Mouse (Mus musculus): ENCODE data around the gene Hamp. TPM values are rescaled to one million over a fixed set of nuclear protein-coding genes. Genes with fewer than 3 reads are reported as not detected.

The Hamp gene
- 0.82 TPM in 1 of 2 replicates, not detected in the other for polyA plus RNA-seq (2012; rRNA removed)

- DNase-seq (ENCODE audit: low read depth in 1 of 2, low spot score in 2 of 2): no peak
- H3K4me3 ChIP-seq (ENCODE audit: extremely low read depth, insufficient read depth, insufficient read length): no peak within 1 kb of the TSS
- TF ChIP-seq CTCF (IDR thresholded peaks at IDR 0.05; ENCODE audit: extremely low read depth, insufficient read depth, insufficient read length, insufficient replicate concordance) (no peak), POLR2A (IDR thresholded peaks at IDR 0.05; ENCODE audit: low read depth, low read length) (no peak)
- H3K27me3 ChIP-seq (ENCODE audit: control insufficient read depth, insufficient read depth, low read length): no peaks in the 10 kb centered on the region
- no peaks in the 10 kb centered on the region for H3K4me1 ChIP-seq (ENCODE audit: control insufficient read depth, insufficient read depth, insufficient read length)
- 80% methylated on average over 9 of the region's 9 CpGs for WGBS
- H3K36me3 ChIP-seq (ENCODE audit: control insufficient read depth, insufficient read depth, low read length): peaks cover 9% of the 10 kb centered on the region
- H3K27ac ChIP-seq (ENCODE audit: insufficient read depth, low read length): no peak within 1 kb of the TSS
Observed at GRCm38 (mm10) chr7:30943909-30944635, at the start of gene Hamp. Gene Hamp (minus strand): TSS chr7:30944032.

DNA sequence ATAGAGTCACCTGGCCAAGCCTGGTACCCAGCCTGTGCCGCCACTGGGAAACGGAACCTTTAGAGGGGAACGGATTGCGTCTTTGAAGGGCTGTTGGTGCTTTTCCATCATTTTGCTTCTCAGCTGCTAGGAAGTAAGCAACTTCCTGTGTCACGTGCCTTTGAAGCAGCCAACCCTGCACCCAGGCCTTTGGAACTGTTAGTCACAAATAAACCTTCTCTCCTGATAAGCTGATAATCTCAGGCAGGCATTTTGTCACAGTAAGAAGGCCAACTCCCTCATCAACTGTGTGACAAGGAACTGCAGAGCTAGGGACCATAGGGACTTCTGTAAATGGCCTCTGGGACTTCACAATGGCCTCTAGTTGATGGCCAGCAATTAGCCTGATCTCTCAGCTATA, 48.3 kb upstream of the Hamp start:
- Histone ChIP-seq H3K36me3 (ENCODE audit: control insufficient read depth, insufficient read depth, low read length) (no peaks in the 10 kb centered on the region), H3K4me3 (ENCODE audit: extremely low read depth, insufficient read depth, insufficient read length) (no peak overlapping the region), H3K27ac (ENCODE audit: insufficient read depth, low read length) (no peak overlapping the region), H3K4me1 (ENCODE audit: control insufficient read depth, insufficient read depth, insufficient read length) (no peaks in the 10 kb centered on the region; the same call in 1 of the 2 replicates), H3K27me3 (ENCODE audit: control insufficient read depth, insufficient read depth, low read length) (no peaks in the 10 kb centered on the region)
- WGBS: 67% methylated on average over 5 of the region's 5 CpGs
- TF ChIP-seq CTCF (IDR thresholded peaks at IDR 0.05; ENCODE audit: extremely low read depth, insufficient read depth, insufficient read length, insufficient replicate concordance) (no peak), POLR2A (IDR thresholded peaks at IDR 0.05; ENCODE audit: low read depth, low read length) (no peak)
- no peak for DNase-seq (ENCODE audit: low read depth in 1 of 2, low spot score in 2 of 2)

DNA sequence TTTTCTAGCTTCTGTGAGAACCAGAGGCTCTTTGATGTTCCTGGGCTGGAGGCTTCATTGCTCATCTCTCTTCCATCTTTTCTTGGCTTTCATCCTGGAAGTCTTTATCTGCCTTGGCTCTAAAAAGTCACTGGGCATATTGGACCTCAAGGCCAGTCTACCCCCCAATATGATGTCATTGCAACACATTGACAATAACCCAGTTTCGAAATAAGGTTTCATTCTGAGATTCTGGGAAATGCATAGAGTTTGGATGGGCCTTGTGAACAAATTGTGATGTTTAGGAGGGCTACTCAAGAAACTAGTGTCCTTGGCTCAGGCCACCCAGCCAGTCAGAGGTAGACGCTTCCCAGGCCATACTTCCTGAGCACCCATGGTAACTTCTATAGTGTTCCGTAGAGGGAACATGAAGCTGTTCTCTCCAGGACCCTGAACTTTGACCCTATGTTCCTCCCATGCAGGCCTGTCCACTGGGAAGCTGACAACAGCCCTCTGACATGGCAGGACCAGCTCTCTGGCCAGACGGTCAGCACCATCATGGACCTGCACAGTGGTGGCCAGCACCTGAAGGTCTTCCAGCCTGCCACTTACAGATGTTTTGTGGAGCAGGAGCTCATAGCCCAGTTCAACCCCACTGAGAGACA, 44.8 kb upstream of the Hamp start:
- TF ChIP-seq CTCF (IDR thresholded peaks at IDR 0.05; ENCODE audit: extremely low read depth, insufficient read depth, insufficient read length, insufficient replicate concordance) (no peak), POLR2A (IDR thresholded peaks at IDR 0.05; ENCODE audit: low read depth, low read length) (no peak)
- no peaks in the 10 kb centered on the region for H3K27me3 ChIP-seq (ENCODE audit: control insufficient read depth, insufficient read depth, low read length)
- no peak for DNase-seq (ENCODE audit: low read depth in 1 of 2, low spot score in 2 of 2)
- WGBS: 91% methylated on average over 4 of the region's 4 CpGs
- H3K36me3 ChIP-seq (ENCODE audit: control insufficient read depth, insufficient read depth, low read length): no peaks in the 10 kb centered on the region
- H3K4me1 ChIP-seq (ENCODE audit: control insufficient read depth, insufficient read depth, insufficient read length): no peaks in the 10 kb centered on the region; the same call in 1 of the 2 replicates
- H3K4me3 ChIP-seq (ENCODE audit: extremely low read depth, insufficient read depth, insufficient read length): no peak overlapping the region
- H3K27ac ChIP-seq (ENCODE audit: insufficient read depth, low read length): no peak overlapping the region

GRCm38 (mm10) chr7:30985357-30985756, 41.5 kb upstream of the Hamp start:
- H3K4me3 ChIP-seq (ENCODE audit: extremely low read depth, insufficient read depth, insufficient read length): no peak overlapping the region

DNA sequence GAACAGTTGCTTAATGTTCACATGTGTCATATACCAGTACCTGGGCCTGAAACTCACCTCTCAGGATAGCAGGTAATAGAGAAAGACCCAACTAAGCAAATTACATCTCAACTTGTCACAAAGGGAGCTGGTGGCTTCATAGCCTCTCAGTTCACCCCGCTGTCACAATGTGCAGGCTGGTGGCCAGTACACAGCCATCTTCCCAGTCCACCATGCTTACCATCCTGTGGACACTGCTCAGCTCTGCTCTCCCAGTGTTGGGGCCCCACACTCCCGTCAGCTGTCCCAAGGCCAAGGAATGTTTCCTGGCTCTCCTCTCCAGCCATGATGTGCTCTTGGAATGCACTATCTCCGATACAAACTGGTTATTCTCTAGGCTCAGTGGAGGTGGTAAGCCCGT, 37.9 kb upstream of the Hamp start:
- 91% methylated on average over 4 of the region's 4 CpGs for WGBS
- Histone ChIP-seq H3K36me3 (ENCODE audit: control insufficient read depth, insufficient read depth, low read length) (no peaks in the 10 kb centered on the region), H3K27ac (ENCODE audit: insufficient read depth, low read length) (no peak overlapping the region), H3K4me3 (ENCODE audit: extremely low read depth, insufficient read depth, insufficient read length) (no peak overlapping the region), H3K27me3 (ENCODE audit: control insufficient read depth, insufficient read depth, low read length) (no peaks in the 10 kb centered on the region), H3K4me1 (ENCODE audit: control insufficient read depth, insufficient read depth, insufficient read length) (no peaks in the 10 kb centered on the region)
- DNase-seq (ENCODE audit: low read depth in 1 of 2, low spot score in 2 of 2): no peak
- TF ChIP-seq CTCF (IDR thresholded peaks at IDR 0.05; ENCODE audit: extremely low read depth, insufficient read depth, insufficient read length, insufficient replicate concordance) (no peak), POLR2A (IDR thresholded peaks at IDR 0.05; ENCODE audit: low read depth, low read length) (no peak)

More at GRCm38 (mm10) chr7:30985357-30985756, 41.5 kb upstream of the Hamp start:
- Histone ChIP-seq H3K36me3 (ENCODE audit: control insufficient read depth, insufficient read depth, low read length) (no peaks in the 10 kb centered on the region), H3K4me1 (ENCODE audit: control insufficient read depth, insufficient read depth, insufficient read length) (no peaks in the 10 kb centered on the region), H3K27ac (ENCODE audit: insufficient read depth, low read length) (no peak overlapping the region), H3K27me3 (ENCODE audit: control insufficient read depth, insufficient read depth, low read length) (no peaks in the 10 kb centered on the region)
- WGBS: 93% methylated on average over 9 of the region's 9 CpGs
- no peak for TF ChIP-seq CTCF (IDR thresholded peaks at IDR 0.05; ENCODE audit: extremely low read depth, insufficient read depth, insufficient read length, insufficient replicate concordance)
- TF ChIP-seq POLR2A (IDR thresholded peaks at IDR 0.05; ENCODE audit: low read depth, low read length): no peak
- DNase-seq (ENCODE audit: low read depth in 1 of 2, low spot score in 2 of 2): no peak

DNA sequence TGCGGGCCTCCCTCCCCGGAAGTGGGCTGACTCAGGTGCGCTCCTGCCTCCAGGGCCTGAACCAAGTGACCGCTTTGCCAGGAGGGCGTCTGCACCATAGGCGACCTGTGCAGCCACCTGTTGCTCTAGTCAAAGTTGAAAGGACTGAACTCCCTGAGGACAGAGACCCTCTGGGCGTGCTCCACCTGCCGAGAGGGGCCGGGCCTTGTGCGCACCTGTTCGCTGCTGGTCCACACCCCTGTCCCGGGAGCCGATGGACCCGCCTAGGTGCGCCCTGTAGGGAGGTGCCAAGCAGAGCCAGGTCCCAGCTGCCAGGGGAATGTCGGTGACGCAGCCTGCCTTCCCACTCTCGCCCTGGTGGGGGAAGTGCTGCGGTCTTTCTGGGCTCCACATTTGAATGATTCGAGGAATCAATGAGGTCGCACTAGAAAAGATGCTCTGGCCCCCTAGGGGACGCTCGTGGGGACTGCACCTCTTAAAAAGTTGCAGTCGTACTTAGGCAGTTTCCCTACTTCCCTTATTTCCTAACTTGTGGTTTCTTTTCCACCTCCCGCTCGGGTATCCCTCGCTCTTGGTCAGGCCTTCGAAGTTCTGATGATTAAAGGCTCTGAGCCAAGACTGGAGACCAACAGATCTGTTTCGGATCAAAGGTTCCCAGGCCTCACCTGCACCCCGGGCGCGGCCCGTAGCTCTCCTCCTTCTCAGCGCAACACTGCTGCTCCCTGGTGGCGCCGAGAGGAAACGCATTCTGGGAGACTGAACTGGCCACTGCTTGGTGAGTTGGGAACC, 29.9 kb upstream of the Hamp start, which contains the start of gene Fam187b:
Fam187b (plus strand) TSS at position 290 of the 789 bp plus-strand sequence.
- Histone ChIP-seq H3K27ac (ENCODE audit: insufficient read depth, low read length) (no peak within 1 kb of the TSS), H3K4me3 (ENCODE audit: extremely low read depth, insufficient read depth, insufficient read length) (peak within 1 kb of the TSS; percentile 53), H3K27me3 (ENCODE audit: control insufficient read depth, insufficient read depth, low read length) (peaks cover 3% of the 10 kb centered on the region; the same call in 1 of the 2 replicates), H3K36me3 (ENCODE audit: control insufficient read depth, insufficient read depth, low read length) (no peaks in the 10 kb centered on the region), H3K4me1 (ENCODE audit: control insufficient read depth, insufficient read depth, insufficient read length) (peaks cover 8% of the 10 kb centered on the region; the same call in 1 of the 2 replicates)
- under 1% methylated on average over 37 of the region's 37 CpGs for WGBS
- no peak for TF ChIP-seq POLR2A (IDR thresholded peaks at IDR 0.05; ENCODE audit: low read depth, low read length)
- peak; percentile 95 for TF ChIP-seq CTCF (IDR thresholded peaks at IDR 0.05; ENCODE audit: extremely low read depth, insufficient read depth, insufficient read length, insufficient replicate concordance)
- DNase-seq (ENCODE audit: low read depth in 1 of 2, low spot score in 2 of 2): peak; percentile 80 to 88

Data from spleen, adult 2 months (tissue).